Mouse (Mus musculus) liver, embryonic 15.5 days (tissue): ENCODE measurements around the gene Scaper. TPM values are rescaled to one million over a fixed set of nuclear protein-coding genes. Genes with fewer than 3 reads are reported as not detected.

Source experiments
- polyA plus RNA-seq: library from polyadenylated mRNA; unstranded; fragments of >200 nt; fragmentation: Nextera tagmentation; extraction: Ambion mirVana; gene quantifications from 2 replicates; pipeline ENCODE4 v1.2.1, GENCODE M21; 2015

Gene Scaper
- polyA plus RNA-seq, 1 experiment from 2014 or later: 2.0 TPM

Other genes with a start within 250 kb of the Scaper start
- not detected in 2 replicates for gene 4930563M21Rik, start 72.4 kb upstream of the Scaper start, polyA plus RNA-seq
- gene Rcn2, start 103.7 kb upstream of the Scaper start, polyA plus RNA-seq: 26.2 and 27.1 TPM in 2 replicates
- 5.8 and 6.5 TPM in 2 replicates for gene Pstpip1, start 151.8 kb upstream of the Scaper start, polyA plus RNA-seq
- gene Tspan3, start 227.4 kb upstream of the Scaper start, polyA plus RNA-seq: 26.3 and 27.5 TPM in 2 replicates